Mouse (Mus musculus): ENCODE results near the gene Defb20.

Defb20 gene

GRCm38 (mm10) chr2:152498020-152498419, 21.2 kb downstream of the Defb20 start:
- in situ Hi-C loops (cut with MboI, MseI): no loop called here

GRCm38 (mm10) chr2:152500204-152500862, 23.5 kb downstream of the Defb20 start:
- in situ Hi-C loops (cut with MboI, MseI): no loop called here

- in situ Hi-C loops (cut with MboI, MseI): no loop called here
Measured at GRCm38 (mm10) chr2:152500863-152501229, 24.0 kb downstream of the Defb20 start.

- in situ Hi-C loops (cut with MboI, MseI): no loop called here
Measured at GRCm38 (mm10) chr2:152503950-152504349, 27.1 kb downstream of the Defb20 start.

GRCm38 (mm10) chr2:152511592-152511991, 34.7 kb downstream of the Defb20 start, which contains the start of gene Defb26:
Defb26 (minus strand) TSS chr2:152511692.
- in situ Hi-C loops (cut with MboI, MseI): no loop called here

- in situ Hi-C loops (cut with MboI, MseI): no loop called here
Measured at GRCm38 (mm10) chr2:152516084-152516483, 39.2 kb downstream of the Defb20 start.

- in situ Hi-C loops (cut with MboI, MseI): no loop called here
Measured at GRCm38 (mm10) chr2:152517981-152518380, 41.1 kb downstream of the Defb20 start, which contains the start of gene Defb28. Defb28 (plus strand) TSS chr2:152518255.
